Mouse (Mus musculus) olfactory bulb, adult 2 months (tissue): Measurements from ENCODE around the gene Tmem141.

Experiments
- CTCF ChIP-seq: fragments of 200-500 bp; IDR thresholded peaks from 2 replicates; pipeline ENCODE4 v1.5.1; 2012; ENCODE audit warnings: low read depth, mild to moderate bottlenecking, low read length, moderate library complexity; ENCODE audit not compliant: insufficient read depth
- POLR2A ChIP-seq: fragments of 200-500 bp; IDR thresholded peaks from 2 replicates; pipeline ENCODE4 v1.6.1; 2012; ENCODE audit warnings: mild to moderate bottlenecking, low read depth, low read length, moderate library complexity; ENCODE audit not compliant: insufficient read depth

- TF ChIP-seq CTCF (no peak), POLR2A (no peak)
Measured at GRCm38 (mm10) chr2:25608671-25609070, 13.1 kb downstream of the Tmem141 start.
